Mouse (Mus musculus): Measurements from ENCODE around the gene Slc27a4.

DNA sequence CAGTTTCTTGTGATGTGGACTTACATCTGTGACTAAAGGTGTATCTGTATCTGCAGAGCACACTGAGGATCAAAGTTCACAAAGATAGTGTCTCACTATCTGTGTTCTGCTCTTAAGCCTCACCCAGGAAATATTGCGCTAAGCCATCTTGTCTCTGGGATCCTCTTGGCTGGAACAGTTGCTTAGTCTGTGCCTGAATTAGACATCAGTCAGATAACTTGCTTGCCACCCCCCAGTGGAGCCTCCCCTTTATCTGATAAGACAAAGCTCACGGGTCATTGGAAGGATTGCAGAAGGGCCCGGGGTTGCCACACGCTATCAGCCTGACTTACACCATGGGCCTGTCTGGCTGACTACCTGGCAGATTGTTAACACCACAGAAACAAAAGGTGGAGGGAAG lies 29.1 kb upstream of the Slc27a4 start:
- no peak for TF ChIP-seq CTCF (IDR thresholded peaks at IDR 0.05; ENCODE audit: extremely low read depth, insufficient read depth, insufficient read length, insufficient replicate concordance)
- no peak for TF ChIP-seq POLR2A (IDR thresholded peaks at IDR 0.05; ENCODE audit: low read depth, low read length)

Measured in spleen, adult 2 months (tissue).